Mouse (Mus musculus): Measurements from ENCODE around the gene Ccnb1ip1.
"Not testable (repeated sequence)": the region's sequence is repeated elsewhere in the genome, so short reads cannot be mapped to it uniquely, and the experiment has no call there.

Ccnb1ip1 gene

GRCm38 (mm10) chr14:50807487-50808072 is at the start of gene Ccnb1ip1, which contains the start of gene Parp2:
TSS of gene Ccnb1ip1 (minus strand) at chr14:50807732.
TSS of gene Parp2 (plus strand) at chr14:50807841.
- peak; percentile 95 to 97 for DNase-seq

- no peak for DNase-seq
Measured at GRCm38 (mm10) chr14:50855788-50856187, 48.3 kb upstream of the Ccnb1ip1 start.

- DNase-seq, result no peak
Measured at GRCm38 (mm10) chr14:50837236-50837635, 29.7 kb upstream of the Ccnb1ip1 start.

GRCm38 (mm10) chr14:50834435-50834834 is 26.9 kb upstream of the Ccnb1ip1 start:
- DNase-seq, result no peak

GRCm38 (mm10) chr14:50833964-50834363 is 26.4 kb upstream of the Ccnb1ip1 start:
- no peak for DNase-seq

GRCm38 (mm10) chr14:50829878-50830277 is 22.3 kb upstream of the Ccnb1ip1 start:
- no peak for DNase-seq

GRCm38 (mm10) chr14:50826579-50826978 is 19.0 kb upstream of the Ccnb1ip1 start:
- no peak for DNase-seq

- no peak for DNase-seq
Measured at GRCm38 (mm10) chr14:50824219-50824618, 16.7 kb upstream of the Ccnb1ip1 start.

GRCm38 (mm10) chr14:50823240-50823639 is 15.7 kb upstream of the Ccnb1ip1 start:
- no peak for DNase-seq

GRCm38 (mm10) chr14:50813060-50813459 is 5.5 kb upstream of the Ccnb1ip1 start:
- no peak for DNase-seq

- DNase-seq, result not testable (repeated sequence)
Measured at GRCm38 (mm10) chr14:50806469-50806868, 1.1 kb downstream of the Ccnb1ip1 start.

GRCm38 (mm10) chr14:50804683-50805082 is 2.8 kb downstream of the Ccnb1ip1 start:
- DNase-seq, result no peak

- no peak for DNase-seq
Measured at GRCm38 (mm10) chr14:50802843-50803562, 4.5 kb downstream of the Ccnb1ip1 start.

- no peak for DNase-seq
Measured at GRCm38 (mm10) chr14:50802441-50802840, 5.1 kb downstream of the Ccnb1ip1 start.

GRCm38 (mm10) chr14:50799502-50800259 is 7.9 kb downstream of the Ccnb1ip1 start:
- DNase-seq, result peak; percentile 14 to 22

- no peak for DNase-seq
Measured at GRCm38 (mm10) chr14:50798512-50798911, 9.0 kb downstream of the Ccnb1ip1 start.

GRCm38 (mm10) chr14:50796464-50796863 is 11.1 kb downstream of the Ccnb1ip1 start:
- DNase-seq, result no peak

- no peak for DNase-seq
Measured at GRCm38 (mm10) chr14:50795965-50796364, 11.6 kb downstream of the Ccnb1ip1 start.

- DNase-seq, result no peak
Measured at GRCm38 (mm10) chr14:50795261-50795935, 12.1 kb downstream of the Ccnb1ip1 start.

GRCm38 (mm10) chr14:50788157-50788556 is 19.4 kb downstream of the Ccnb1ip1 start:
- no peak for DNase-seq

- peak; percentile 87 to 93 for DNase-seq
Measured at GRCm38 (mm10) chr14:50785251-50785637, 22.3 kb downstream of the Ccnb1ip1 start, which contains the start of gene Ttc5. TSS of gene Ttc5 (minus strand) at chr14:50785519.

- no peak for DNase-seq
Measured at GRCm38 (mm10) chr14:50784391-50785250, 22.9 kb downstream of the Ccnb1ip1 start.
